Mouse (Mus musculus) olfactory bulb, adult 2 months (tissue): ENCODE data around the gene A4gnt.

ENCODE experiments used
- CTCF ChIP-seq: fragments of 200-500 bp; IDR thresholded peaks from 2 replicates; pipeline ENCODE4 v1.5.1; 2012; ENCODE audit warnings: low read depth, mild to moderate bottlenecking, low read length, moderate library complexity; ENCODE audit not compliant: insufficient read depth
- POLR2A ChIP-seq: fragments of 200-500 bp; IDR thresholded peaks from 2 replicates; pipeline ENCODE4 v1.6.1; 2012; ENCODE audit warnings: mild to moderate bottlenecking, low read depth, low read length, moderate library complexity; ENCODE audit not compliant: insufficient read depth

DNA sequence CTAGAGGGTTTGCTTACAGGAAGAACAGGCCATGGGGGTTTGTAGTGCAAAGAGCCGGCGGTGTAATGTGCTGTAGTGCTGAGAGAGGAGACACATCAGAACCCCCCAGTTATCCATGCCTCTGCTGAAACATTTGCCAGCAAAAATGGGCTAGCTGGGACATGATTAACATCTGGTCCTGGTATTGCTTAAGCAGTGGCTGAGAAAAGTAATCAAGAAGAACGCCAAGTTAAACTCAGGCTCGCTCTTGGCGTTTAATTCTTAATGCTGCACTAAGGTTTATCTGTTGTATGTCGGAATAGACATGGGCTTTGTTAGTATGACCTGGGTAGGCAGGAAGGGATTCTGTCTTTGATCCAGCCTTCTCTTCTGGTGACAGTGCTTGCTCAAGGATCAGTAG lies 33.8 kb downstream of the A4gnt start:
- TF ChIP-seq CTCF (no peak), POLR2A (no peak)
